Mouse (Mus musculus) heart, embryonic 15.5 days (tissue): ENCODE data around the gene Lrrc1. TPM values are rescaled to one million over a fixed set of nuclear protein-coding genes. Genes with fewer than 3 reads are reported as not detected.
A peak's percentile ranks its signal among the peaks of the same experiment; 100 is the strongest.

ENCODE experiments used
- ATAC-seq: fragments of 200-750 bp; cut with Nextera tagmentation; replicated peaks from 2 replicates; pipeline ENCODE4 v1.8.0; 2017; ENCODE audit warnings: low read depth, moderate TSS enrichment; ENCODE audit not compliant: insufficient number of reproducible peaks, insufficient read depth, low FRiP score
- H3K27ac ChIP-seq: fragments of 300-500 bp; sonication (generic); 2 replicates; pipeline ENCODE4 v1.5.1; 2015; ENCODE audit warnings: mild to moderate bottlenecking, inconsistent platforms
- H3K27me3 ChIP-seq: fragments of 300-500 bp; sonication (generic); 2 replicates; pipeline ENCODE4 v1.6.1; 2015; ENCODE audit warnings: inconsistent platforms
- H3K36me3 ChIP-seq: fragments of 300-500 bp; sonication (generic); 2 replicates; pipeline ENCODE4 v1.6.1; 2015; ENCODE audit warnings: mild to moderate bottlenecking, inconsistent platforms
- H3K4me1 ChIP-seq: fragments of 300-500 bp; sonication (generic); replicated peaks from 2 replicates; pipeline ENCODE4 v1.6.1; 2015; ENCODE audit warnings: inconsistent platforms
- H3K4me2 ChIP-seq: fragments of 300-500 bp; sonication (generic); 2 replicates; pipeline ENCODE4 v1.6.1; 2015; ENCODE audit warnings: inconsistent platforms, mild to moderate bottlenecking, moderate library complexity
- H3K4me3 ChIP-seq: fragments of 300-500 bp; sonication (generic); 2 replicates; pipeline ENCODE4 v1.5.1; 2015; ENCODE audit warnings: mild to moderate bottlenecking, inconsistent platforms
- H3K9ac ChIP-seq: fragments of 300-500 bp; sonication (generic); 2 replicates; pipeline ENCODE4 v1.6.1; 2015; ENCODE audit warnings: mild to moderate bottlenecking, inconsistent platforms
- H3K9me3 ChIP-seq: fragments of 300-500 bp; sonication (generic); replicated peaks from 2 replicates; pipeline ENCODE4 v1.6.1; 2016; ENCODE audit warnings: inconsistent platforms
- whole genome bisulfite sequencing: fragments of 180-500 bp; shearing (Covaris S2); methylation state at CpG from one replicate; pipeline ENCODE4 v1.1.7; 2015; ENCODE audit warnings: mixed read lengths; 5-methylcytosine and 5-hydroxymethylcytosine counted together
- polyA plus RNA-seq: library from polyadenylated mRNA; unstranded; fragments of >200 nt; fragmentation: Nextera tagmentation; extraction: Ambion mirVana; gene quantifications from 2 replicates; pipeline ENCODE4 v1.2.1, GENCODE M21; 2015

The Lrrc1 gene
- polyA plus RNA-seq, 1 experiment from 2014 or later, result 18.6 TPM

GRCm38 (mm10) chr9:77571851-77572250 lies 27.2 kb upstream of the Lrrc1 start:
- H3K27ac ChIP-seq, result no peak overlapping the region
- no peaks in the 10 kb centered on the region for H3K27me3 ChIP-seq
- H3K9ac ChIP-seq, result no peak overlapping the region
- no peak overlapping the region for H3K4me2 ChIP-seq
- no peak for ATAC-seq
- no peaks in the 10 kb centered on the region for H3K36me3 ChIP-seq
- 47% methylated on average over 4 of the region's 4 CpGs for WGBS
- 0 out of 2 replicates have a peak, but pooled peaks cover 4% of the 10 kb centered on the region for H3K4me1 ChIP-seq
- H3K9me3 ChIP-seq, result no peaks in the 10 kb centered on the region
- no peak overlapping the region for H3K4me3 ChIP-seq

GRCm38 (mm10) chr9:77568789-77569506 lies 24.3 kb upstream of the Lrrc1 start:
- ATAC-seq, result no peak
- no peak overlapping the region for H3K4me2 ChIP-seq
- H3K9ac ChIP-seq, result no peak overlapping the region
- 0 out of 2 replicates have a peak, but pooled peaks cover 4% of the 10 kb centered on the region for H3K4me1 ChIP-seq
- H3K36me3 ChIP-seq, result no peaks in the 10 kb centered on the region
- 55% methylated on average over 13 of the region's 13 CpGs for WGBS
- H3K4me3 ChIP-seq, result no peak overlapping the region
- no peaks in the 10 kb centered on the region for H3K9me3 ChIP-seq
- H3K27ac ChIP-seq, result no peak overlapping the region
- H3K27me3 ChIP-seq, result no peaks in the 10 kb centered on the region

DNA sequence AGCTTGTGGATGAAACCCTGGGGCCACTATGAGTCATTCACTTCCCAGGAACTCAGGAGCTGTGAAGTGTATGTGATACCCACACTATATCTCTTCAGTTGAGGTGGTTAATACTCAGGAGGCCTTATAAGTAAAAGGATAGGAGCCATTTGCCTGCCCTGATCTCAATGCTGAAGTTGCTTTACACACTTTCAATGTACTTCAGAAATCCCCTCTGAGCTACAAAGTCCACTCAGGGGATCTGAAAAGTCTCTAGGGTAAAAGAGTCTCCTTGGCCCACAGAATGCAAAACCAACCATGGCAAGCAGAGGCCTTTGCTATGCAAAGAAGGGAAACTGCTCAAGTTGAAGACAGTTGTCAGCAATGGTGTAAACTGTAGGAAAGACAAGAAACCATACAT lies 17.2 kb upstream of the Lrrc1 start:
- H3K9ac ChIP-seq, result no peak overlapping the region
- no peaks in the 10 kb centered on the region for H3K27me3 ChIP-seq
- H3K27ac ChIP-seq, result no peak overlapping the region
- H3K4me3 ChIP-seq, result no peak overlapping the region
- H3K36me3 ChIP-seq, result no peaks in the 10 kb centered on the region
- peaks cover 6% of the 10 kb centered on the region; the same call in 1 of the 2 replicates for H3K9me3 ChIP-seq
- no peaks in the 10 kb centered on the region for H3K4me1 ChIP-seq
- no peak overlapping the region for H3K4me2 ChIP-seq
- no peak for ATAC-seq

- WGBS, result 54% methylated on average over 3 of the region's 3 CpGs
- H3K9me3 ChIP-seq, result peaks cover 6% of the 10 kb centered on the region; the same call in 1 of the 2 replicates
- H3K36me3 ChIP-seq, result no peaks in the 10 kb centered on the region
- no peak overlapping the region for H3K4me3 ChIP-seq
- H3K27me3 ChIP-seq, result no peaks in the 10 kb centered on the region
- ATAC-seq, result no peak
- H3K4me1 ChIP-seq, result no peaks in the 10 kb centered on the region
- no peak overlapping the region for H3K9ac ChIP-seq
- no peak overlapping the region for H3K27ac ChIP-seq
- no peak overlapping the region for H3K4me2 ChIP-seq
These were observed 13.3 kb upstream of the Lrrc1 start for GRCm38 (mm10) chr9:77557963-77558362.

- Histone ChIP-seq H3K9me3 (peaks cover 3% of the 10 kb centered on the region; the same call in 1 of the 2 replicates), H3K9ac (no peak overlapping the region), H3K4me3 (no peak overlapping the region), H3K4me2 (no peak overlapping the region), H3K4me1 (no peaks in the 10 kb centered on the region), H3K36me3 (no peaks in the 10 kb centered on the region), H3K27ac (no peak overlapping the region), H3K27me3 (no peaks in the 10 kb centered on the region)
- 77% methylated on average over 4 of the region's 4 CpGs for WGBS
- no peak for ATAC-seq
These were observed 12.5 kb upstream of the Lrrc1 start for GRCm38 (mm10) chr9:77557181-77557580.

DNA sequence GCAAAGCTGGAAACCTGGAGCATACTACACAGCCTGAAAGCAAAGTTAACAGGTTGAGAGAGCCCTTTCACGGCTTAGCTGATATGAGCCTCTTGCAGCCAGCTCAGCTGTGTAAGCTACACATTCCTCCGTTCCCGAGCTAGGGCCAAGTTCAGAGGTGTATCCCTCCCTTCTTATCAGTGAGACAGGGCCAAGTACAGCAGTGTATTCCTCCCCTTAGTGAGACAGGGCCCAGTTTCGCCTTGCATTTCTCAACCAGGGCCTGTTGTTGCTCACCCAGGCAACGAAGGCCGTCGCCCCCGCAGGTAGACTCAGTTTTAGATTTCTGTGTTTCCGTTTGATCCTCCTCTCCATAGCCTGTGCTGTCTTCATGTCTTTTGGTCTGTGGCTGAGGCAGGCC lies 11.8 kb upstream of the Lrrc1 start:
- Histone ChIP-seq H3K9me3 (no peaks in the 10 kb centered on the region), H3K4me3 (no peak overlapping the region), H3K4me1 (no peaks in the 10 kb centered on the region), H3K36me3 (no peaks in the 10 kb centered on the region), H3K27me3 (no peaks in the 10 kb centered on the region), H3K9ac (no peak overlapping the region), H3K4me2 (no peak overlapping the region), H3K27ac (no peak overlapping the region)
- no peak for ATAC-seq
- 59% methylated on average over 9 of the region's 9 CpGs for WGBS

GRCm38 (mm10) chr9:77553465-77553864 lies 8.8 kb upstream of the Lrrc1 start:
- no peak for ATAC-seq
- WGBS, result 78% methylated on average over 2 of the region's 2 CpGs
- Histone ChIP-seq H3K27ac (no peak overlapping the region), H3K9me3 (no peaks in the 10 kb centered on the region), H3K27me3 (no peaks in the 10 kb centered on the region), H3K4me3 (no peak overlapping the region), H3K4me2 (no peak overlapping the region), H3K4me1 (no peaks in the 10 kb centered on the region), H3K36me3 (no peaks in the 10 kb centered on the region), H3K9ac (no peak overlapping the region)

DNA sequence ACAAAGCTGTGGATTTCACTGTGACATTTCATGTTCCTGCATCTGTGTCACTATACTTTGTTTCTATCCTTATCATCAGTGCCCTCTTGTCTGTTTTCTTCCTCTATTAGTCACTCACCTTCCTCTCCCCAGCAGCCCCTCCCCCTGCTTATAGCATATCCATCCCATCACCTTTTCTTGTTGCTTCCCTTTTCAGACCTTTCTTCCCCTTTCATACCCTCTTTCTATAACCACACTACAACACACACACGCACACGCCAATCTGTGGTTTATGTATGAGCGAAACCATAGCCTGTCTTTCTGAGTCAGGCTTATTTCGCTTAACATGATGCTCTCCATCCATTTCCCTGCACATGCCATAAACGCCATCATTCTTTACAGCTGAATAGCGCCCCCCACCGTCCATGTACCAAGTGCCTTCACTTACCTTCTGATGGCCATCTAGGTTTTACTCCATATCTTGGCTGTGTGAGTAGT lies 6.4 kb upstream of the Lrrc1 start:
- H3K9ac ChIP-seq, result no peak overlapping the region
- no peaks in the 10 kb centered on the region for H3K36me3 ChIP-seq
- H3K4me3 ChIP-seq, result no peak overlapping the region
- no peaks in the 10 kb centered on the region for H3K27me3 ChIP-seq
- no peak overlapping the region for H3K4me2 ChIP-seq
- WGBS, result 59% methylated on average over 7 of the region's 7 CpGs
- no peak for ATAC-seq
- no peaks in the 10 kb centered on the region for H3K9me3 ChIP-seq
- no peaks in the 10 kb centered on the region for H3K4me1 ChIP-seq
- no peak overlapping the region for H3K27ac ChIP-seq

GRCm38 (mm10) chr9:77546010-77546409 lies 1.3 kb upstream of the Lrrc1 start:
- Histone ChIP-seq H3K4me3 (0 out of 2 replicates have a peak overlapping the region, but pooled peaks have one; percentile 75), H3K9ac (no peak overlapping the region), H3K4me2 (peak overlapping the region; percentile 92; the same call in 1 of the 2 replicates), H3K4me1 (peaks cover 29% of the 10 kb centered on the region), H3K9me3 (no peaks in the 10 kb centered on the region), H3K27me3 (no peaks in the 10 kb centered on the region), H3K27ac (no peak overlapping the region), H3K36me3 (no peaks in the 10 kb centered on the region)
- ATAC-seq, result no peak
- 56% methylated on average over 3 of the region's 3 CpGs for WGBS

DNA sequence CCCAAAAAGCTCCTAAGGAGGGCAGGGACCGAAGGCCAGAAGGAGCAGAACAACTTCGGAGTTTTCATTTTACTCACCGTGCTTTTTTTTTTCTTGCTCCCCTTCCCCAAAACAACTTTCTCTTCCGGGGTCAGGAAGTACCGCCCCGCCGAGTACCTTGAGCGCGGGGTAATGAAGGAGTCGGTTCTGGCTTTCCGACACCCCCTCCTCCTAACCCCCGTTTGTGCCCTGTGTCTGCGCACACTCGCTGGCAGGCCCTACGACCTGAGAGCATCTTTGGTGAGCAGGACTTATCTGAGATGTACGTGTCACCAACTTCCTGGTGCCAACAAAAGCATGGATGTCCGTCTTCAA lies 375 bp upstream of the Lrrc1 start:
- H3K4me3 ChIP-seq, result peak overlapping the region; percentile 75
- H3K4me2 ChIP-seq, result peak overlapping the region; percentile 92
- no peaks in the 10 kb centered on the region for H3K36me3 ChIP-seq
- no peaks in the 10 kb centered on the region for H3K9me3 ChIP-seq
- no peaks in the 10 kb centered on the region for H3K27me3 ChIP-seq
- peak overlapping the region; percentile 91 for H3K9ac ChIP-seq
- under 1% methylated on average over 17 of the region's 17 CpGs for WGBS
- H3K27ac ChIP-seq, result peak overlapping the region; percentile 91
- H3K4me1 ChIP-seq, result peaks cover 29% of the 10 kb centered on the region
- 0 out of 2 replicates have a peak, but pooled peaks have one; percentile 25 for ATAC-seq

DNA sequence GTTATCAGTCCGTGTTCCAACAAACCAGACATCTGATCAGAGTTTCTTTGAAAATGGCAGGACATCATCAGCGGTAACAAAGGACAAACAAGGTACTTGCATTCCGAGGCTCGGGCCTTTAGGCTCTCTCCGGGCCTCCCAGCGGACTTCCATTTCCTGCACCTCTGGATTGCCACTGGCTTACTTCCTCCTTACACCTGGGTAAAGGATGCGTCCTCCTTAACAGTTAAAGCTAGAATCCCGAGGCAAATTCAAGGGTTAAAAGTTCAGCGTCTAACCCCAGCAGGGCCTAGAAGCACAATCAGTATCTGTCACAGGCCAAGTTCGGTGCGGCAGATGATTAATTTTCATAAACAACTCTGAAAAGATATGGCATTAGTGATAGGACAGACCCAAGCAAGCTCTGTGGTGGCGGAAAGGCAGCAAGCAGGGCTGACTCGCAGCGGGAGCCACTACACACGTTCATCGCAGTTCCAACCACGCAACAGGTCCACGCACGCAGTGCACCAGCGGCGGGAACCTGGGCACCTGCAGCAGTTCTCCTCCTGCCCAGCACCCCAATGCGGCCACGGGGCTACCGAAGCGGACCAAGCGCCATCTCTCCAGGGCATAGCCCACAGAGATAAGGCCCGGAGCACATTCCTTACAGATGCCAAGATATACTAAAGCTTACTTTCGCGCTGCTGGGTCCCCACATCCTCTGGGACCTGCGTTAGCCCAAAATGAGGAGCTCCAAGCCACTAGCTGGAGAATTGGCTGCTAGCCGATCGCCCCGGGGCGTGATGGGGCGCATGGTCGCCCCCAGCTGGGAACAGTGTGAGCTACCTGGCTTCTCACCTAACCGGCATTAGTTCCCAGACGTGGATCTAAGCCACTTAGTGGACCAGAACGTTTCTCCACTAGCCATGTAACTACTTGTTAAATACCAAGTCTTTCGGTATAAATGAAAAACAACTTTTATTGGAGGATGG lies 1.0 kb downstream of the Lrrc1 start:
- no peaks in the 10 kb centered on the region for H3K36me3 ChIP-seq
- peak overlapping the region; percentile 91 for H3K27ac ChIP-seq
- H3K4me2 ChIP-seq, result peak overlapping the region; percentile 92

More for the DNA sequence above, 1.0 kb downstream of the Lrrc1 start:
- no peaks in the 10 kb centered on the region for H3K9me3 ChIP-seq
- ATAC-seq, result peak; percentile 40; the same call in 1 of the 2 replicates
- 1% methylated on average over 40 of the region's 40 CpGs for WGBS
- H3K9ac ChIP-seq, result peak overlapping the region; percentile 91
- peak overlapping the region; percentile 75 for H3K4me3 ChIP-seq
- H3K27me3 ChIP-seq, result no peaks in the 10 kb centered on the region
- H3K4me1 ChIP-seq, result peaks cover 29% of the 10 kb centered on the region
